Mouse (Mus musculus): ENCODE results near the gene Nemp1.

Gene Nemp1

DNA sequence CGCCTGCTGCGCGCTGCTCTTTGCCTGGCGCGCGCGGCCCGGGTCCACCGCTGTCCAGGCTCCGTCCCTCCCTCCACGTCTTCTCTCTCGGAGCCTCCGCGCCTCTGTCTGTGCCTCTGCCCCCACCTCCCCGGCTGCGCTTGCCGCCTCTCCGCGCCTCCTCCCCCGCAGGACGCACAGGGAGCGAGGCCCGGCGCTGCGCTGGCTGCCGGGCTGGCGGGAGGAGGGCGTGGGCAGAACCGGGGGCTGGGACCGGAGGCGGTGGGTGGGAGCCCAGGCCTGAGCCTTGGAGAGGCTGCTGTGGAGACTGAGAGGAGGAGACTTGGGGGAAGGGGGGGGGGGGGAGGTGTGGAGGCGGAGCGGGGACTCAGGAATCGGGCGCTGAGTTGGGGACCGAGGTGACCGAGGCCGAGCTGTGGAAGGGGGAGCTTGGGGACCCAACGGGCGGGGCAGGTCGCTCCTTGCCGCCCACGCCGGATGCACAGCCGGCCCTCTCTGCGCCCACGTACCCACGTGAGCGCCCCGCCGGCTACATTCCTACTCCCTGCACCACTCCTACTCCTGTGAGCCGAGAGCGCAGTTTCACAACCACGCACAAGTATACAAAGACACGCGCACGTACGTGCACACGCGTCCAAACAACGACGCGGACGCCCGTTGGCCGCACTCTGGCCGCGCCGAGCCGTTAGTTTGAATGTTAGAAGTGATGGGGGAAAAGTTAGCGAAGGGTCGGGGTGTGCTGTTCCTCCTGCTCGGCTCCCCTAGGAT, at the start of gene Nemp1:
Gene Nemp1, plus strand, starts transcription at position 401 of the 768 bp plus-strand sequence.
- DNase-seq: peak; percentile 81 to 85

DNA sequence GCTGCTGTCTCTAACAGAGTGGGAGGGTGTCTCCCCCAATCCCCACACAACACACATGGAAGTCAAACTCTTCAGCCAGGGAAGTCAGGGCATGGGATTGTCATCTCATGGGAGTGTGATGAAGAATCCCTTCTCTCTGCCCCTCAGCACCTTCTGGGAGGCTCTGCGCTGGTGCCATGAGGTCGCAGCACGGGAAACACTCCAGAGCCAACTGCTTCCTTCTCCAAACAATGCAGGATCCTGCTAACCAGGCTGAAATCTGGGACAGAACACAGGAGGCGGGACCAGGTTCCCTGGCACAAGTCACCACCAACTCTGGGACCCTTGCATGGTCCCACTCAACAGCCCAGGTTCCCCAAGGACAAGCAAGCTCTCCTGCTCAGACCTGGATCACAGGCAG, 49.4 kb upstream of the Nemp1 start:
- no peak for DNase-seq

GRCm38 (mm10) chr10:127618173-127618572, 48.5 kb upstream of the Nemp1 start:
- DNase-seq: no peak

DNA sequence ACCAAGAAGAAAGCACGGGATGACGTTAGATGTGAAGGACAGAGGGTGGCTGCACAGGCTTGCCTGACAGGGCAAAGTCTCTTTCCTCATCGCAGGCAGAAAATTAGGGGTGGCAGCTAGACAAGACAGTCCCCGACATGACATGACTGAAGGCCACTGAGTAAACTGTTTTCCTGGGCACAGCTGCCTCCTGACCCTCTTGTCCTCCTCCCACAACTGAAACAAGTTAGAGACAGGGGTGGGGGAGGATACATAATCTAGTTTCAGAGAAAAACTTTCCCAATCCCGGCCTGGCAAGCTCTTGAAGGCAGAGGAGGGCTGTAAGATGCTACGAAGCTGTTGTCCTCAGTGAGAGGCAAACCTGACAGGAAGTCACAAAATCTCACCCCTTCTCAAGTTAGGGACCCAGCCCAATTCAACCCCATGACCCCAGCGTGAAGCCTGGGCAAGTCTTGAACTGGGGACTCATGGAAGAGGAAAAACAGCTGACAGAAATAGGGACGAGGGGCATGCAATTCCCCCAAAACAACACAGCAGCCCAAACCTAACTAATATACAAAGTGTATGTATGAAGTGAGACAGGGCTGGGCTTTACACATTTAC, 47.5 kb upstream of the Nemp1 start:
- no peak for DNase-seq

DNA sequence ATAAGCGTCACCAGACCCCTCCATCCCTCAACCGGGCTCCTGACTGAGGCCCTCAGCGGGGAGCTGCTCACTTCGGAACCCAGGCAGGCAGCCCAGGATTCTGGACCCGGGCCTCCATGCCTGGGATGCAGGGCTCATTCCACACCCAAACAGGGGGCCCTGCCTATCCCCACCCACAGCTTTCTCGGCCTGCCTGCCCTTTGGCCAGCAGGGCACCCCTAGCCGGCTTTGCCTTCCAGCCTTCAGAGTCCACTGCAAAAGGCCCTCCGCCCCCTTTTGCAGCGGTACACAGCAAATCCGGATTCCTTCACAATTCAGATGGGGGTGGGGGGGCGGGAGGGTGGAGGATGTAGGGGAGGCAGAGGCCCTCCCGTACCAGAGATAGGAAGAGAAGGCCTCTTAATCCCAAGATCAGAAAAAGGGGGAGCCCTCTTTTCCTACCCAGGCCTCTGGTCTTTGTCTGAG, 46.7 kb upstream of the Nemp1 start:
- DNase-seq: no peak

DNA sequence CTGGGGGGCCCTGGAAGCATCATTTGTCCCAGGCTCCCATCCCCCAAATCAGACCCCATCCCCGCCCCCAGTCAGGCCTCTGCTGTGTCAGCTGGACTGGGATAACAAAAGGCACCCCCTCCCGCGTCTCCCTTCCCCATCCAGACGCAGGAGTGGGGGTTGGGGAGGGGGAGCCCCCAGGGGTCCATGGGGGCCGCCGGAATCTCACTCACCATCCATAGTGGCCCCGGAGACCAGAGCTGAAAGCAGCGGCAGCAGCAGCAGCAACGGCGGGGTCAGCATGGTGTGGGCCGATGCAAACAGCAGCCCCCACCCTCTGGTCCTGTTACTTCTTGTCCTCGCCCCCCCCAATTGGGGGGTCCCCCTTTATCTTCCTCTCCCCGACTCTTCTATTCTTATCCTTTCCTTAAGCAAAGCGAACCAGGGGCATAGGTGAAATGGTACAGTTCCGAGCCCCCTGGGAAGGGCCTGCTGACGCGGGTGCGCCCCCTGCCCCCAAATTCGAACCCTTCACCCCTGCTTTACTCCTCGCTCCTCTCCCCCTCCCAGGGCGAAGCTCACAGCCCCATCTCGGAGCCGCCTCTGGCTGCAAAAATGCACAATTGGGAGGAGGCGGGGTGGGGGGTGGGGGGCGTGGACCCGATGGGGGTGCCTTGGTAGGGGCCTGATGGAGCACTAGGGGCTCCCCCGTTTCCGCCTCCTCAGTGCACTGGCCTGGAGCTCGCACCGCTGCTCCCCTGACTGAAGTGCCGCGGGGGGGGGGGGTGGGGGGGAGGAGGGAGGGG, 46.1 kb upstream of the Nemp1 start, which contains the start of gene Lrp1:
Gene Lrp1, minus strand, starts transcription at position 743 of the 785 bp plus-strand sequence.
- no peak for DNase-seq

- peak; percentile 93 to 94 for DNase-seq
These were observed 45.3 kb upstream of the Nemp1 start for GRCm38 (mm10) chr10:127621191-127622056.

- peak; percentile 78 to 84 for DNase-seq
These were observed 44.7 kb upstream of the Nemp1 start for GRCm38 (mm10) chr10:127622057-127622392.

DNA sequence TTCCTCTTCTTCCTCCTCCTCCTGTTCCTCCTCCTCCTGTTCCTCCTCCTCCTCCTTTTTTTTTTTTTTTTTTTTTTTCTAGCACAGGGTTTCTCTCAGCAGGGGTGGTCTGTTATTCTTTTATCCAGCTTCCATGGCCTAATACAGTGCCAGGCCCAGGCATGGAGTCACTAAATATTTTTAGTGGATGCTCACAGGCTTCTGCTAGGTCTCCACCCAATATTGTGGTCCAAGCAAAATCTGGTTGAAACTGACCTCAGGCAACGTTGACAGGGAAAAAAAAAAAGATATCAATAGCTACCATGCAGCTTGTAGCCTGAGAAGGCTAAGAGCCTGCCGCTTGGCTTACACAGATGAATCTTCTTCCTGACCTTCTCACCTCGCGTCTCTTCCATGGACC, 44.0 kb upstream of the Nemp1 start:
- DNase-seq: no peak

GRCm38 (mm10) chr10:127623439-127624216, 43.1 kb upstream of the Nemp1 start:
- DNase-seq: no peak

GRCm38 (mm10) chr10:127626433-127626832, 40.3 kb upstream of the Nemp1 start:
- DNase-seq: peak in 1 of 2 experiments; percentile 42

DNA sequence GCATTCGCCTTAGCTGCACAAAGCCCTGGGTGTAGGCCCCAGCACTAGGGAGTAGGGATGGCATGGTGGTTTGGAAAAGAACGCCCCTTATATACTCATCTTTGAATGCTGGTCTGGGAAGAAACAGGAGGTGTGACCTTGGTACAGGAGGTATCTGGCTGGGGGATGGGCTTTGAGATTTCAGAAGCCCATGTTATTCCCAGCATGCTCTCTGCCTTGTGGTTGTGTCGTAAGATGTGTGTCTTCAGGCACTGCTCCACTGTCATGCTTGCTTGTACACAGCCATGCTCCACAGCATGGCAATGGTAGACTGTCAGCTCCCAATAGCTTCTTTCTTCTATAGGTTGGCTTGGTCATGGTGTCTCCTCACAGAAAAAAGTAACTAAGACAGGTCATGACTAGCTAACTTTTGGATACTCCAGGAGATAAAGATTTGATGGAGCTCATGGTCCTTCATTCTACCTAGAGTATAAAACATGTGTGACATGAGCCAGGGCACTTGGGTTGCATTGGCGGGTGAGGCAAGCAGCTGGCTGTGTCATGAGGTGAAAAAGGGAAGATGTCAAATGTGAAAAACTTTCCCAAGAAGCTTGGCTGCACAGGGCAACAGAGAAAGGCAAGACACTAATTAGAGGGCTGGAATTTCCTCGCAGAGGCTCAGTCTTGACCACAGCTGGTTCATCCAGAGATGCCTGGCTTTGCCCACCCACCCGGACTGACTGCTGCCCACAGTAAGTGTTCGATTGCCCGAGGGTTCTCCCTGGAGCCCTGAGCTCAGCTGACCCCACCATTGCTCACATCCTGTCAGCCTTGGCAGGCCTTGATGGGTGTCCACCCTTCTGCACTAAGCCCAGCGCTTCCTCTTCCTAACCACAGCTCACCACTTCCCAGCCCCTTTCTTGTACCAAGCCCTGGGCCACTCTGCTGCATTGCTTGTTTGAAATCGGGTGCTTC, 35.2 kb upstream of the Nemp1 start:
- DNase-seq: no peak

GRCm38 (mm10) chr10:127632668-127633271, 33.9 kb upstream of the Nemp1 start:
- no peak for DNase-seq

GRCm38 (mm10) chr10:127640421-127640820, 26.3 kb upstream of the Nemp1 start:
- no peak for DNase-seq

DNA sequence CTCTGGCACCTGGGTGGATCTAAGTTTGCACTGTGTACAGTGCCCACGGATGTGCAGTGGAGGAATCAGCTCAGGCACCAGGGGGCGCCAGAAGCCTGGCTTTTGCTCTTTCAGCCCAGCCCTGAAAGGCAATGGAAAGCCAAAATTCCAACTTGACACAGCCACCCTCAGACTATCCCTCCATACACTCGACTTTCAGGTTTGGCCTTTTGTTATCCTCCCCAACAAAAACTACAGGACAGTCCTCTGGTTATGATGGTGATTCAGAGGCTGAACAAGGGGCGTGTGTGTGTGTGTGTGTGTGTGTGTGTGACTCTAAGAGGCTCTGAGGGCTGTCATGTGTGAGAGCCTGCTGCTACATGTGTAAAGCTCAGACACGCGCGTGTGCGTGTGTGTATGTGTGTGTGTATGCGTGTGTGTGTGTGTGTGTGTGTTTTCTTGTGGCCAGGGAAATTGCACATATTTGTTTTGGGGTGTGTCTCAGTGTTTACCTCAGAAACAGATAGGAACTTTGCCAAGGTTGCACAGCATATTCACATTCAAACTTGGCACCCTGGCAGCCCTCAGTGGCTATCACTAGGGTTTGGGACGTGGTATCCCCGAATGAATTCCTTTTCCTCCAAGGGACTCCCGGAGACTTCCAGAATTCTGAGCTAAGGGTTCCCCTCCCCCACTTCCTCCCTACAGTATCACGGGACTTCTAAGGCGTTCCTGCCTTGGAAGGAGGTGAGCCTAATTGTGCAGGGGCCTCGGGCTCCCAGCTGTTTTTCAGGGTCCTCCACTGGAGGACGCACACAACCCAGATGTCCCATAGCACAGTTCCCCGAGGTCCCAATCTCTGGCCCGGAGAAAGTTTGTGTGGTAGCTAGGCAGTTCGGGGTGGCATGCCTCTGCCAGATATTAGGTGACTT, 24.6 kb upstream of the Nemp1 start:
- peak; percentile 85 to 94 for DNase-seq

DNA sequence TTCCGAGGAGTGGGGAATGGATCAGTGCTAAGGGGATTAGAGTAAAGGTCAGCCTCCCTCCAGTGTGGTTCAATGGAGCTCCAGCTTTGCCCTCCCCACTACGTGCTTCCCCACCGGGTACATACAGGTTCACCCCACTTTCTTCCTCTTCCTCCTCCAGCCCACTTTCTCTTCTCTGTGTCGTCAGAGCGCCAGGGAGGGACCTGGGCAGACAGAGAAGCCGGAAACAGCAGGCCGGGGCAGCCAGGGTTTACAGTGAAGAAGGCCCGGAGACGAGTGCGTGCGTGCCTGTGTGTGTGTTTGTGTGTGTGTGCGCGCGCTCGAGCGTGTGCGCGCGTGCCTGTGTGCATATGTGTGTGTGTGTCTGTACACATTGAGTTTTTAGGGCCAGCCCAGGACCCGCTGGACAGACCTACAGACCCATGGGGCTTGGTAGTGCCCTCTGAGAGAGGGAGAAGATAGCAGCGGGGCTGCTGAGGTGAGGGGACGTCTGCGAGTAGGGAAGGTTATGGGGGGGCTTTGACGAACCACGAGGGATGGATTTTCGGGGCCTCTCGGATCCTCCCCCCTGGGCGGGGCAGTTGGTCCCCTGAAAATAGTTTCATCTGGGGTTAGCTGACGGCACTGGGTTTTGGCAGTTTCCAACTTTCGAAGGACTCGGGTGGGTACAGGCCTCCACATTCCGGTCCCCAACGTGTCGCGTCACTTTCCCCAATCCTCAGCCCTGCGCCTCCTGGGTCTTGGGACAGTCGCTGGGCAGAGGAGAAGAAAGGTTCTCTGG, 23.7 kb upstream of the Nemp1 start, which contains the start of gene Stat6:
Gene Stat6, plus strand, starts transcription at position 215 of the 781 bp plus-strand sequence.
- peak; percentile 79 to 82 for DNase-seq

DNA sequence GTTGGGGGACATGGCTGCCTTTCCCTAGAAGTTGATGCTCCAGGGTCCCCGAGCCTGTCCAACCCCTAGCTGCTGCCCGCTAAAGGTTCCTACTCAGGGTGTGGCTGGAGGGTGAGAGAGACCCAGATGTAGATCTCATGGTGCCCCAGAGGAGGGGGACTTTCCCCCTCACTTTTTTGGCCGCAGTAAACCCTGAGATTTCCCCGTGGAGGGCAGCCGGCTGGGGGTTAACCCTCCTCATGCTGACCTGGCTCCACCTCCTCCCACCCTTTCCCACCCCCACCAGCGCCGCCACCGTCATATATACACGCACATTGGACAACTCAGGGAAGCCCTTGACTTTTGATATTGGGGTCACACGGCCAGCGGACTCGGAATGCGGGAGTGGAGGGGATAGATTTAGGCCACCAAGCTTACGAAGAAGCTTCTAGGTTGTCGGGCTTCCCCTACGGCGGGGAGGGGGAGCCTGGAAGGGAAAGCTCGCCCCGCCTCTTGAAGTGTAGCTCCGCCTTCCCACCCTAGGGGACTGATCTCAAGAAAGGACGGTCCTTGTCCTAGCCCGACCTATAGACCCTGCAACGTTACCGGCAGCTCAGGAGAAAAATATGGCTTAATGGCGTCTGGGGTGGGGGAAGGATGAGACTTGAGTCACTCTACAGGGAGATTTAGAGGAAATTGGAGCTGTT, 23.0 kb upstream of the Nemp1 start:
- peak; percentile 82 to 86 for DNase-seq

All from kidney, adult 8-10 months (tissue).